Mouse (Mus musculus): ENCODE data around the gene Shbg. TPM values are rescaled to one million over a fixed set of nuclear protein-coding genes. Genes with fewer than 3 reads are reported as not detected.

Gene Shbg
- total RNA-seq, 1 experiment from 2014 or later: not detected

DNA sequence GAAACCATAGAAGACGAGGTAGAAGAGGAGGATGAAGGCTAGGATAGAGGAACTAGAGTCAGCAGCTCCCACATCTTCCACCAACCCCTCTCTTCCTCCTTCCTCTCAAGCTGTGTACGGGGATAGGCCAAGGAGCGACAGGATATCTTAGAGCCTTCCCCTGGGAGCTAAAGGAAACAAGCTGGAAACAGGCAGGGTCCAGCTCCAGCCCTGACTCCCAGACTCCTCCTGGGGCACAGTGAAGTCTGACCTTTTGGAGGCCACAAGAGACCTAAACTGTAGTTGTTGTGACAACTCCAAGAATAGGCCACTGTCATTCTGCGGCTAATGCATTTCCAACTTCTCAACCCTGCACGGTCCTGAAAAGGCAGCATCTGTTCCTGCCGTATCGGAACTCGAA, 14.2 kb downstream of the Shbg start:
- no peak for ATAC-seq (replicated peaks; ENCODE audit: low read depth, poor library complexity, severe bottlenecking)

- ATAC-seq (replicated peaks; ENCODE audit: low read depth, poor library complexity, severe bottlenecking): no peak
Measured at GRCm38 (mm10) chr11:69601768-69602167, 15.9 kb downstream of the Shbg start.

DNA sequence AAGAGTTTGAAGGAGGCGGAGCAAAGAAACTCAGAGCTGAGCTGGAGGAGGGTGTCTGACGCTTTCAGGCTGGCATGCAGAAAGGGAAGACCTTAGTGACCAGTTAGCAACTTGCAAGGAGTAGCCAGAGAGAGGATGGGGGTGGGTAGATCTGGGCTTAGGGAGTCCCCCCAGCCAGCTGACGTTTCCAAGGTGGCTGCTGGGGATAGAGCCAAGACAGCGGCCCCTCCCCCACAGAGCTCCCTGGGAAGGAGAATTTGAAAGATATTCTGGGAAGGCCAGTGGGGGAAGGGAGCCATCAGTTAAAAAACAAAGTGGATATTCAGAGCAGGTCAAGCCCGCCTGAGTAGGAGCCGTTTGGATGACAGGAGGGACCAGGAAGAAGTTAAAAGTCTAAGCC, 17.6 kb downstream of the Shbg start:
- no peak for ATAC-seq (replicated peaks; ENCODE audit: low read depth, poor library complexity, severe bottlenecking)

- no peak for ATAC-seq (replicated peaks; ENCODE audit: low read depth, poor library complexity, severe bottlenecking)
Measured at GRCm38 (mm10) chr11:69599436-69599835, 18.3 kb downstream of the Shbg start.

DNA sequence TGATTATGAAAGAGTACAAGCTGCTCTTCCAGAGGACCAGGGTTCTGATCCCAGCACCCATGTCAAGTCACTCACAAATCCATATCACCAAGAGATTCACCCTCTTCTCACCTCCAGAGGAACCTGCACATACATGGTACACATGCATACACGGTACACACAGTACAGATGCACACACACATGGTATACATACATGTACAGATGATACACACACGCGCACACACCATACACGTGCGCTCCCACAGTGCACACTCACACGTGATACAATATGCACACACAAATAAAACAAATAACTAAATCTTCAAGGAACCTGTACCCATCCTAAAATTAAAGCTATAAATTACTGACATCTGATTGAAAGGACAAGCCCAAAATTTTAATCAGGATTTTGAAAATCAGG, 22.9 kb downstream of the Shbg start:
- ATAC-seq (replicated peaks; ENCODE audit: low read depth, poor library complexity, severe bottlenecking): no peak

GRCm38 (mm10) chr11:69592799-69593198, 24.9 kb downstream of the Shbg start:
- ATAC-seq (replicated peaks; ENCODE audit: low read depth, poor library complexity, severe bottlenecking): no peak

DNA sequence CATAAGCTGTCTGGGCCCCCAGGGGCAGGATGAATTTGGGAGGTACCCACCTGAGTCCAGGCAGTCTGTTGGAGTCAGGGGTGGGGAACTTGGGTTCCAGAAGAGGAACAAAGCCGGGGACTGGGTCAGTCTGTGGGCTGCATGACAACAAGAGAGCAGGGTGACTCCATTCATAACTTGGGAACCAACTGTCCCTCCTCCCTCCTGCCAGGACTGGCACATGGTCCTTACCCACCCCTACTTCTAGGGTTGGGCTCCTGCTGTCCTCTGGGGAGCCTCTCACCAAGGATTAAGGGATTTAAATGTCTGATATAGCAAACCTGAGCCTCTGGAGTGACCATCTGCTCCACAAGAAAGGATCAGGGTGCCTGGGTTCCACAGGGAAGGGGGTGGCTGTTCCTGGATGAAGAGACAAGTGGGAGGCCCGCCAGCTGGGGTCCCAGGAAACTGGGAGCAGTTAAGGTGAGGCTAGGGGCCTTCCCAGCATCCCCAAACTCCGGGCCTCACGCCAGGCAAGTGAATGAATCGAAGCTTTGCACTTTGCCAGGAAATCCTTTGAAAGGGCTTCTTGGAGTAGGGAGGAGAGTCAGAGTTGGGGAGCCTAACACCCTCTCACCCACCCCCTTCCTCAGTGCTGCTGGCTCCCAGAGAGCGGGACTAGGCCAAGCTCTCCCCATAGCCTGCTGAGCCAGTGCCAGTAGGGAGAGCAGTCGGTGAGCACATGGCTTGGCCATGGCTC, 25.6 kb downstream of the Shbg start:
- ATAC-seq (replicated peaks; ENCODE audit: low read depth, poor library complexity, severe bottlenecking): no peak

DNA sequence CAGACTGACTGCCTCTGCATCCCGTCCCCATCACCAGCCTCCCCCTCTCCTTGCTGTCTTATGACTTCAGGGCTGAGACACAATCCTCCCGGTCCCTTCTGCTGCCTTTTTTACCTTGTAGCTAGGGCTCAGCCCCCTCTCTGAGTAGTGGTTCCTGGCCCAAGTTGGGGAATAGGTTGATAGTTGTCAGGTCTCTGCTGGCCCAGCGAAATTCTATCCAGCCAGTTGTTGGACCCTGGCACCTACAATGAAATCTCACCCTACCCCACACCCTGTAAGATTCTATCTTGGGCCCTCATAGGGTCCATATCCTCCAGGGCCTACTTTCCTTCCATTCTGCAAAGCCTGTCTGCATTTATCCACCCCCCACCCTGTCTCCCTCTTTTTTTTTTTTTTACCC, 26.3 kb downstream of the Shbg start:
- ATAC-seq (replicated peaks; ENCODE audit: low read depth, poor library complexity, severe bottlenecking): no peak

DNA sequence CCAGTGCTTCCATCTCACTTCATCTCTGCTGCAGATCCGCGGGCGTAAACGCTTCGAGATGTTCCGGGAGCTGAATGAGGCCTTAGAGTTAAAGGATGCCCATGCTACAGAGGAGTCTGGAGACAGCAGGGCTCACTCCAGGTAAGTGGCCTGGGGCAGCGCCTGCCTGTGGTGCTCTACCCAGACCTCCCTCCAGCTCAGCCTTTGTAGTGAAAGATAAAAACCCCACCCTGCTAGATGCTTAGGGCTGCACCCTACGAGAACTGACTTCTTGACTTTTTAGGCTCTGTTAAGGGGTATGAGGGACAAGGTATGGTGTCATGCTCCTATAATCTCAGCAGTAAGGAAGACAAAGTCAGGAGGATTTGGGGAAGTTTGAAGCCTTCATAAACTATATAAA, 27.1 kb downstream of the Shbg start:
- no peak for ATAC-seq (replicated peaks; ENCODE audit: low read depth, poor library complexity, severe bottlenecking)

DNA sequence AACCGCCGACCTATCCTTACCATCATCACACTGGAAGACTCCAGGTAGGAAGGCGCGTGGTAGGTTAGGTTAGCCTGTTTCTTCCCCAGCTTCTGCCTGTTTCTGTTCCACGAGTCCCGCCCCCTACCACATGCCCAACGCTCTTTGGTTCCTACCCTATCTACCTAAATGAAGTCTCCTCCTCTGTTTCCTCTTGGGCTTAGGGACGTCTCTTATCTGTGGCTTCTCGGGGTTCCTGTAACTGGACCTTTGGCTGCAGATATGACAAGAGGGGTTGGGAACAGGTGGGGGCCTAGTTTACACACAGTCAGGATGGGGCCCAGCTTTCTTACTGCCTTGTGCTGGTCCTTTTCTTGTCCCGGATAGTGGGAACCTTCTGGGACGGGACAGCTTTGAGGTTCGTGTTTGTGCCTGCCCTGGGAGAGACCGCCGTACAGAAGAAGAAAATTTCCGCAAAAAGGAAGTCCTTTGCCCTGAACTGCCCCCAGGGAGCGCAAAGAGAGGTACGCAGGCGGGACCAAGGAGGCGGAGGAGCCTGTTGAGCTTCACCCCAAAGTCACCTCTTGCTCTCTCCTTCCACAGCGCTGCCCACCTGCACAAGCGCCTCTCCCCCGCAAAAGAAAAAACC, 28.4 kb downstream of the Shbg start:
- peak; percentile 33 for ATAC-seq (replicated peaks; ENCODE audit: low read depth, poor library complexity, severe bottlenecking)

DNA sequence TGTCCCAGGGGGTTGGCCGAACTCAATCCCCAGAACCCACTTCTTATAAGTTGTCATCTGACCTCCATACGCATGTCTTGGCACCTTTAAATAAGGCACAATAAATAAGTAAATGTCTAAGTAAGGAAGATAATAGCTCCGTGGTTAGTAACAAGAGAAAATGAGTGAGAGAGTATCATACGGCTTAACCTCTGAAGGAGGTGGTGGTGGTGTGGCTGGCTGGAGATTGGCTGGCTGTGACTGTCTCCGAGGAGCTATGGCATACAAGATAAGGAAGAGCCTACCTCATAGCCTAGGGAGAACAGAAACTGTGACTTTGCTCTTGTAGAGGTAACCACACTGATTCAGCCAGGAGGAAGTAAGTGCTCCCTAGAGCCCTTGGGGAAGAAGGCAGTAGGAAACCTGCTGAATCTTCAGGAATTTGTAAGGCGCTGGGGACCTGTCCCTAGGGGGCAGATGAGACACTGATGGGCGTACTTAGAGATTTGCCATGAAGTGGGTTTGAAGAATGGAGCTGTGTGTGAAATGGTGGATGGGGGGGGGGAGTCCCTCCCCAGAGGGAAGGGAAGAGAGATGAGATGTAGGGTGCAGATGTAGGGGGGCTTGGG, 31.9 kb downstream of the Shbg start:
- peak; percentile 81 for ATAC-seq (replicated peaks; ENCODE audit: low read depth, poor library complexity, severe bottlenecking)

DNA sequence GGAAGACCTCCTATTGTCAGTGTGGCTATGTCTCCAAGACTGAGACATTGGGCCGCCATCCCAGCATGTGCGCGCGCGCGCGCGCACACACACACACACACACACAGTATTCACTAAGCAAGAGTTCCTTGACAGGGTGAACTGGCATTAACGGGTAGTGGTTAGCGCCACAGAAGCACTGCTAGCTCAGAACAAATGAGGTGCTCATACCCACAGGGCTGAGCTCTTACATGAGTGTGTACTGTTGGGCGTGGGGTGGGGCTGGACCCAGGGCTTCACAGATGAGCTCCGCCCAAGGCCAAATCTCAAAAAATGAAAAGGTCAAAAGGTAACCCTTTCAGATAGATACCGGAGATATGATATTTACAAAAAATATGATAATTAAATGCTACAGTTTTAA, 32.8 kb downstream of the Shbg start:
- ATAC-seq (replicated peaks; ENCODE audit: low read depth, poor library complexity, severe bottlenecking): no peak

DNA sequence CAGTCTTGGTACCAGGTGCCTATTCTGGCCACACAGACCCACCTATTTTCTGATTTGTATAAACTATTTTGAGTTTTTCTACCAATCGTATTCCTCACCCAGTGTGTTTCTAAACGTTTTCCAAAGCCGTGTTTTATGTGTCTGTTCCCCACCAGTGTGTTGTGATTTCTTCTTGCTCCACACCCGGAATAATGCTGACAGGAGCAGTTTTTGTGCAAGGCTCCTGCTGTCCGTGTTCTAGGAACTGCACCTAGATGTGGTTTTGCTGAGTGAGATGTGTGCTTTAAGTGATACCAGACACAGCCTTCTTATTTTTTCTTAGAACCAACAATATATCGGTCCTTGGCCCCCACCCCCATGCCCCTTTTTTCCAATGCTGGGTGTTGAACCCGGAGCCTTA, 33.7 kb downstream of the Shbg start:
- ATAC-seq (replicated peaks; ENCODE audit: low read depth, poor library complexity, severe bottlenecking): no peak

GRCm38 (mm10) chr11:69582230-69582805, 35.4 kb downstream of the Shbg start:
- ATAC-seq (replicated peaks; ENCODE audit: low read depth, poor library complexity, severe bottlenecking): no peak

GRCm38 (mm10) chr11:69581814-69582213, 35.9 kb downstream of the Shbg start:
- ATAC-seq (replicated peaks; ENCODE audit: low read depth, poor library complexity, severe bottlenecking): no peak

- peak; percentile 50 for ATAC-seq (replicated peaks; ENCODE audit: low read depth, poor library complexity, severe bottlenecking)
Measured at GRCm38 (mm10) chr11:69581147-69581688, 36.5 kb downstream of the Shbg start.

DNA sequence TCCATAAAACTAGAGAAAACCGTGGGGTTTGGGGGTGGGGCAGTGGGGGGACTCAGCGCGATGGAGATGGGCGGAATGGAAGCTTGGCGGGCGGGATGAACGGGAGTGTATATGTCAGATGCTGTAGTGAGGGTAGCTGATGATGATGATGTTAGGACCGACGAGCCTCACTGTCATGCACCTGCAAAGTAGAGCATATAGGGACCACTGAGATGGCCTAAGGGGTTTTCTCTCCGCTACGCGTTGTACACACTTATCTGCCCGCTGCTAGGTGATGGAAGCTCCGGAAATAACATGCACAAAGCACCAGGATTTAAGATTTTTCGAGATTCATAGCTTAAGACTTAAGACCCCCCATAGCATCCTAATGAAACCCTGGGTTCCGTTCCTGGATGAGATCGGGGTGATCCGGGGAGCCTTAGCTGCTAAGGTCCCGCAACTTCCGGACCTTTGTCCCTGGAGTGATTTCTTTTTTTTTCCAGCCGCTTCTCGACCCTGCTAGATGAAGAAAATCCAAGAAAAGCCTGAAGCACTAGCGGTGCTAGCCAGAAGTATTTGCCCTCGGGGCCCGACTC, 37.0 kb downstream of the Shbg start:
- no peak for ATAC-seq (replicated peaks; ENCODE audit: low read depth, poor library complexity, severe bottlenecking)

DNA sequence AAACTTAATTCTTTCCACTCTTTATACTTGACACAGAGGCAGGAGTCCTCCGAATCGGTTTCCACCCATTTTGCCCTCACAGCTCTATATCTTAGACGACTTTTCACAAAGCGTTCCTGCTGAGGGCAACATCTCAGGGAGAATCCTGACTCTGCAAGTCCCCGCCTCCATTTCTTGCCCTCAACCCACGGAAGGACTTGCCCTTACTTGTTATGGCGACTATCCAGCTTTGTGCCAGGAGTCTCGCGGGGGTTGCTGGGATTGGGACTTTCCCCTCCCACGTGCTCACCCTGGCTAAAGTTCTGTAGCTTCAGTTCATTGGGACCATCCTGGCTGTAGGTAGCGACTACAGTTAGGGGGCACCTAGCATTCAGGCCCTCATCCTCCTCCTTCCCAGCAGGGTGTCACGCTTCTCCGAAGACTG, 37.6 kb downstream of the Shbg start, which contains the start of the genes Wrap53 and Trp53:
Gene Wrap53 (minus strand): TSS at position 165 of the 424 bp plus-strand sequence.
Gene Trp53 (plus strand): TSS at position 269 of the 424 bp plus-strand sequence.
- ATAC-seq (replicated peaks; ENCODE audit: low read depth, poor library complexity, severe bottlenecking): peak; percentile 55

- peak; percentile 75 for ATAC-seq (replicated peaks; ENCODE audit: low read depth, poor library complexity, severe bottlenecking)
Measured at GRCm38 (mm10) chr11:69579128-69580017, 38.3 kb downstream of the Shbg start.
